Mouse (Mus musculus): ENCODE data around the gene Rims1. TPM values are rescaled to one million over a fixed set of nuclear protein-coding genes. Genes with fewer than 3 reads are reported as not detected.

Rims1 gene
- total and polyA plus RNA-seq, 2 experiments from 2014 or later, result 26.2 to 65.5 TPM

- 87% methylated on average over 3 of the region's 3 CpGs for WGBS
- no peak for DNase-seq (ENCODE audit: low spot score)
- H3K27ac ChIP-seq (ENCODE audit: low read depth, low read length), result no peak overlapping the region
- no peak overlapping the region for H3K4me2 ChIP-seq (ENCODE audit: low read depth, low read length, poor library complexity, severe bottlenecking)
- H3K4me3 ChIP-seq (ENCODE audit: low read depth, low read length), result no peak overlapping the region
- no peak for ATAC-seq (ENCODE audit: low FRiP score)
- no peaks in the 10 kb centered on the region for H3K4me1 ChIP-seq (ENCODE audit: insufficient read depth, low read length)
- no peaks in the 10 kb centered on the region for H3K9me3 ChIP-seq (ENCODE audit: low read length)
- H3K36me3 ChIP-seq (ENCODE audit: insufficient read depth, low read length), result no peaks in the 10 kb centered on the region
- H3K27me3 ChIP-seq (ENCODE audit: insufficient read depth, low read length), result no peaks in the 10 kb centered on the region
- no peak overlapping the region for H3K9ac ChIP-seq (replicated peaks; ENCODE audit: low read length, poor library complexity, severe bottlenecking)
- no peak for TF ChIP-seq CTCF (IDR thresholded peaks at IDR 0.05)
Observed at GRCm38 (mm10) chr1:22467033-22467432, 338.8 kb downstream of the Rims1 start.

GRCm38 (mm10) chr1:22466597-22466996 lies 339.2 kb downstream of the Rims1 start:
- H3K4me2 ChIP-seq (ENCODE audit: low read depth, low read length, poor library complexity, severe bottlenecking), result no peak overlapping the region
- no peak overlapping the region for H3K4me3 ChIP-seq (ENCODE audit: low read depth, low read length)
- H3K36me3 ChIP-seq (ENCODE audit: insufficient read depth, low read length), result no peaks in the 10 kb centered on the region
- no peaks in the 10 kb centered on the region for H3K4me1 ChIP-seq (ENCODE audit: insufficient read depth, low read length)
- H3K9ac ChIP-seq (replicated peaks; ENCODE audit: low read length, poor library complexity, severe bottlenecking), result no peak overlapping the region
- ATAC-seq (ENCODE audit: low FRiP score) (no peak), DNase-seq (ENCODE audit: low spot score) (no peak)
- no peaks in the 10 kb centered on the region for H3K27me3 ChIP-seq (ENCODE audit: insufficient read depth, low read length)
- no peak overlapping the region for H3K27ac ChIP-seq (ENCODE audit: low read depth, low read length)
- TF ChIP-seq CTCF (IDR thresholded peaks at IDR 0.05), result no peak
- no peaks in the 10 kb centered on the region for H3K9me3 ChIP-seq (ENCODE audit: low read length)
- 35% methylated on average over 2 of the region's 2 CpGs for WGBS

DNA sequence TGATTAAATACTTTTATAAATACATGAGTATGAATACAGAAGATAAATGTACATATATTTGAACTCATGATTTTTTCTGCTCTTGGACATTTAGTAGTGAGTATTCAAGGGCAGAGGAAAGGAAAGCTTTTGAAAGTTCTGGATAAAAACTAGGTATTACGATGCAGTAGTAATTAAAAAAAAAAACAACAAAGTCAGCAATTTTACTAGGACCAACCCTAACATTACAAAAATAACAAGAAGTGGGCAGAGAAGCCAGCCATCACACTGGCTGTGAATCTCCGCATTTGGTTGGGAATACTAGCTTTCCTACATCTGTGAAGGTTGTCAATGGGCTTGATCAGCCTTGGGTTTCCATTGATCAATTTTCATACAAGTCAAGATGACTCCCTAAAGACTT lies 381.8 kb downstream of the Rims1 start:
- 98% methylated on average over 2 of the region's 2 CpGs for WGBS
- Histone ChIP-seq H3K9me3 (ENCODE audit: low read length) (no peaks in the 10 kb centered on the region), H3K4me2 (ENCODE audit: low read depth, low read length, poor library complexity, severe bottlenecking) (no peak overlapping the region), H3K36me3 (ENCODE audit: insufficient read depth, low read length) (peaks cover 4% of the 10 kb centered on the region; the same call in 1 of the 2 replicates), H3K4me3 (ENCODE audit: low read depth, low read length) (no peak overlapping the region), H3K27me3 (ENCODE audit: insufficient read depth, low read length) (no peaks in the 10 kb centered on the region), H3K27ac (ENCODE audit: low read depth, low read length) (no peak overlapping the region), H3K4me1 (ENCODE audit: insufficient read depth, low read length) (no peaks in the 10 kb centered on the region), H3K9ac (replicated peaks; ENCODE audit: low read length, poor library complexity, severe bottlenecking) (no peak overlapping the region)
- ATAC-seq (ENCODE audit: low FRiP score) (no peak), DNase-seq (ENCODE audit: low spot score) (no peak)
- TF ChIP-seq CTCF (IDR thresholded peaks at IDR 0.05), result no peak

DNA sequence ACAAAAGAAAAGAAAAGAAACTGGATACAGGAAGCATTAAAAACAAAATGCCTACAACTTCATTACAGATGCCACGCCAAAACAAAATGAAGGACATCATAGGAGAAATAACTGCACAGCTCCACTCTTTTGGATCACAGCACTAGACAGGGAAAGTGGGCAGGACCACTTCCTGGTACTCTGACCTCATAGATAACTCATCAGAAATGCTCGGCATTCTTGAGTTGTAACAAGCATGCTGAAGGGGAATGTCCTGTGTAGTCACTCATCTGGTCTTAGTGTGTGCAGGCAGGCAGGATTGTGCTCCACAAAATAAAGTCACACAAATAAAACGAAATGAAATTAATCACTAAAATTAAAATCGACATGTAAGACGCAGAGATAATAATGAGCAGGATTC lies 383.7 kb downstream of the Rims1 start:
- Histone ChIP-seq H3K27me3 (ENCODE audit: insufficient read depth, low read length) (no peaks in the 10 kb centered on the region), H3K9me3 (ENCODE audit: low read length) (no peaks in the 10 kb centered on the region), H3K4me2 (ENCODE audit: low read depth, low read length, poor library complexity, severe bottlenecking) (no peak overlapping the region), H3K36me3 (ENCODE audit: insufficient read depth, low read length) (peaks cover under 1% of the 10 kb centered on the region; the same call in 1 of the 2 replicates), H3K9ac (replicated peaks; ENCODE audit: low read length, poor library complexity, severe bottlenecking) (no peak overlapping the region), H3K27ac (ENCODE audit: low read depth, low read length) (no peak overlapping the region), H3K4me3 (ENCODE audit: low read depth, low read length) (no peak overlapping the region), H3K4me1 (ENCODE audit: insufficient read depth, low read length) (no peaks in the 10 kb centered on the region)
- no peak for ATAC-seq (ENCODE audit: low FRiP score)
- DNase-seq (ENCODE audit: low spot score), result no peak
- no peak for TF ChIP-seq CTCF (IDR thresholded peaks at IDR 0.05)
- 79% methylated on average over 5 of the region's 5 CpGs for WGBS

GRCm38 (mm10) chr1:22410173-22410572 lies 395.6 kb downstream of the Rims1 start:
- 88% methylated on average over 7 of the region's 7 CpGs for WGBS
- Histone ChIP-seq H3K36me3 (ENCODE audit: insufficient read depth, low read length) (no peaks in the 10 kb centered on the region), H3K4me2 (ENCODE audit: low read depth, low read length, poor library complexity, severe bottlenecking) (no peak overlapping the region), H3K9me3 (ENCODE audit: low read length) (no peaks in the 10 kb centered on the region), H3K27me3 (ENCODE audit: insufficient read depth, low read length) (no peaks in the 10 kb centered on the region), H3K4me3 (ENCODE audit: low read depth, low read length) (no peak overlapping the region), H3K9ac (replicated peaks; ENCODE audit: low read length, poor library complexity, severe bottlenecking) (no peak overlapping the region), H3K27ac (ENCODE audit: low read depth, low read length) (no peak overlapping the region), H3K4me1 (ENCODE audit: insufficient read depth, low read length) (no peaks in the 10 kb centered on the region)
- ATAC-seq (ENCODE audit: low FRiP score) (no peak), DNase-seq (ENCODE audit: low spot score) (no peak)
- no peak for TF ChIP-seq CTCF (IDR thresholded peaks at IDR 0.05)

GRCm38 (mm10) chr1:22386361-22386760 lies 419.4 kb downstream of the Rims1 start:
- no peak for DNase-seq (ENCODE audit: low spot score)
- Histone ChIP-seq H3K27ac (ENCODE audit: low read depth, low read length) (no peak overlapping the region), H3K9me3 (ENCODE audit: low read length) (no peaks in the 10 kb centered on the region), H3K36me3 (ENCODE audit: insufficient read depth, low read length) (no peaks in the 10 kb centered on the region), H3K27me3 (ENCODE audit: insufficient read depth, low read length) (no peaks in the 10 kb centered on the region), H3K4me3 (ENCODE audit: low read depth, low read length) (no peak overlapping the region), H3K9ac (replicated peaks; ENCODE audit: low read length, poor library complexity, severe bottlenecking) (no peak overlapping the region), H3K4me1 (ENCODE audit: insufficient read depth, low read length) (no peaks in the 10 kb centered on the region), H3K4me2 (ENCODE audit: low read depth, low read length, poor library complexity, severe bottlenecking) (no peak overlapping the region)
- 78% methylated on average over 3 of the region's 3 CpGs for WGBS
- TF ChIP-seq CTCF (IDR thresholded peaks at IDR 0.05), result peak; percentile 64
- no peak for ATAC-seq (ENCODE audit: low FRiP score)
